Mouse (Mus musculus): Measurements from ENCODE around the gene Tmem88. TPM values are rescaled to one million over a fixed set of nuclear protein-coding genes. Genes with fewer than 3 reads are reported as not detected.

Gene Tmem88
- polyA plus RNA-seq, 1 experiment from 2014 or later: 15.4 TPM

GRCm38 (mm10) chr11:69408541-69409377 lies 10.7 kb upstream of the Tmem88 start:
- H3K27me3 ChIP-seq (replicated peaks): no peaks in the 10 kb centered on the region
- H3K4me3 ChIP-seq: peak overlapping the region; percentile 72
- ATAC-seq: peak; percentile 84
- peaks cover 44% of the 10 kb centered on the region for H3K36me3 ChIP-seq
- peak overlapping the region; percentile 100 for H3K4me2 ChIP-seq
- H3K27ac ChIP-seq: peak overlapping the region; percentile 94
- under 1% methylated on average over 33 of the region's 33 CpGs for WGBS (ENCODE audit: insufficient replicate concordance)
- H3K4me1 ChIP-seq: peaks cover 54% of the 10 kb centered on the region
- H3K9ac ChIP-seq: peak overlapping the region; percentile 82
- H3K9me3 ChIP-seq (replicated peaks): no peaks in the 10 kb centered on the region

GRCm38 (mm10) chr11:69407724-69408004 lies 9.6 kb upstream of the Tmem88 start:
- H3K27me3 ChIP-seq (replicated peaks): no peaks in the 10 kb centered on the region
- H3K9ac ChIP-seq: peak overlapping the region; percentile 64
- peak overlapping the region; percentile 100 for H3K4me2 ChIP-seq
- no peaks in the 10 kb centered on the region for H3K9me3 ChIP-seq (replicated peaks)
- ATAC-seq: no peak
- H3K27ac ChIP-seq: 0 out of 2 replicates have a peak overlapping the region, but pooled peaks have one; percentile 94
- WGBS (ENCODE audit: insufficient replicate concordance): 80% methylated on average over 4 of the region's 4 CpGs
- H3K36me3 ChIP-seq: peaks cover 55% of the 10 kb centered on the region
- H3K4me3 ChIP-seq: peak overlapping the region; percentile 72
- peaks cover 43% of the 10 kb centered on the region for H3K4me1 ChIP-seq

- no peak overlapping the region for H3K4me3 ChIP-seq
- H3K9me3 ChIP-seq (replicated peaks): no peaks in the 10 kb centered on the region
- no peak overlapping the region for H3K27ac ChIP-seq
- no peaks in the 10 kb centered on the region for H3K27me3 ChIP-seq (replicated peaks)
- H3K9ac ChIP-seq: no peak overlapping the region
- peaks cover 37% of the 10 kb centered on the region for H3K4me1 ChIP-seq
- ATAC-seq: no peak
- 0 out of 2 replicates have a peak overlapping the region, but pooled peaks have one; percentile 1 for H3K4me2 ChIP-seq
- H3K36me3 ChIP-seq: peaks cover 59% of the 10 kb centered on the region
- WGBS (ENCODE audit: insufficient replicate concordance): 83% methylated on average over 16 of the region's 16 CpGs
Observed at GRCm38 (mm10) chr11:69406867-69407723, 9.1 kb upstream of the Tmem88 start.

GRCm38 (mm10) chr11:69406282-69406681 lies 8.2 kb upstream of the Tmem88 start:
- H3K4me2 ChIP-seq: no peak overlapping the region
- 88% methylated on average over 19 of the region's 19 CpGs for WGBS (ENCODE audit: insufficient replicate concordance)
- H3K4me1 ChIP-seq: peaks cover 35% of the 10 kb centered on the region
- ATAC-seq: no peak
- no peak overlapping the region for H3K4me3 ChIP-seq
- H3K27ac ChIP-seq: no peak overlapping the region
- peaks cover 67% of the 10 kb centered on the region for H3K36me3 ChIP-seq
- no peaks in the 10 kb centered on the region for H3K27me3 ChIP-seq (replicated peaks)
- no peak overlapping the region for H3K9ac ChIP-seq
- H3K9me3 ChIP-seq (replicated peaks): no peaks in the 10 kb centered on the region

- no peak overlapping the region for H3K4me2 ChIP-seq
- WGBS (ENCODE audit: insufficient replicate concordance): 83% methylated on average over 24 of the region's 24 CpGs
- peaks cover 74% of the 10 kb centered on the region for H3K36me3 ChIP-seq
- no peaks in the 10 kb centered on the region for H3K9me3 ChIP-seq (replicated peaks)
- H3K9ac ChIP-seq: no peak overlapping the region
- peaks cover 36% of the 10 kb centered on the region for H3K4me1 ChIP-seq
- H3K27me3 ChIP-seq (replicated peaks): no peaks in the 10 kb centered on the region
- no peak overlapping the region for H3K4me3 ChIP-seq
- ATAC-seq: no peak
- no peak overlapping the region for H3K27ac ChIP-seq
Observed at GRCm38 (mm10) chr11:69405397-69406200, 7.6 kb upstream of the Tmem88 start.

GRCm38 (mm10) chr11:69404595-69405396 lies 6.8 kb upstream of the Tmem88 start:
- Histone ChIP-seq H3K27ac (no peak overlapping the region), H3K9ac (no peak overlapping the region), H3K36me3 (peaks cover 82% of the 10 kb centered on the region), H3K27me3 (replicated peaks) (peaks cover 5% of the 10 kb centered on the region; the same call in 1 of the 2 replicates), H3K4me2 (no peak overlapping the region), H3K4me3 (no peak overlapping the region), H3K9me3 (replicated peaks) (no peaks in the 10 kb centered on the region), H3K4me1 (peaks cover 38% of the 10 kb centered on the region)
- 88% methylated on average over 24 of the region's 24 CpGs for WGBS (ENCODE audit: insufficient replicate concordance)
- ATAC-seq: no peak

- 89% methylated on average over 37 of the region's 38 CpGs for WGBS (ENCODE audit: insufficient replicate concordance)
- Histone ChIP-seq H3K4me2 (no peak overlapping the region), H3K4me1 (peaks cover 36% of the 10 kb centered on the region), H3K27ac (no peak overlapping the region), H3K27me3 (replicated peaks) (peaks cover 8% of the 10 kb centered on the region; the same call in 1 of the 2 replicates), H3K9me3 (replicated peaks) (no peaks in the 10 kb centered on the region), H3K9ac (no peak overlapping the region), H3K4me3 (no peak overlapping the region), H3K36me3 (peaks cover 88% of the 10 kb centered on the region)
- no peak for ATAC-seq
Observed at GRCm38 (mm10) chr11:69403691-69404594, 5.9 kb upstream of the Tmem88 start.

- Histone ChIP-seq H3K9ac (no peak overlapping the region), H3K4me2 (no peak overlapping the region), H3K27ac (no peak overlapping the region), H3K9me3 (replicated peaks) (no peaks in the 10 kb centered on the region), H3K27me3 (replicated peaks) (peaks cover 8% of the 10 kb centered on the region; the same call in 1 of the 2 replicates), H3K4me3 (no peak overlapping the region), H3K4me1 (peaks cover 39% of the 10 kb centered on the region), H3K36me3 (peaks cover 76% of the 10 kb centered on the region)
- WGBS (ENCODE audit: insufficient replicate concordance): 76% methylated on average over 12 of the region's 12 CpGs
- no peak for ATAC-seq
Observed at GRCm38 (mm10) chr11:69401987-69402386, 4.0 kb upstream of the Tmem88 start.

- Histone ChIP-seq H3K27me3 (replicated peaks) (peaks cover 8% of the 10 kb centered on the region; the same call in 1 of the 2 replicates), H3K4me3 (no peak overlapping the region), H3K36me3 (peaks cover 68% of the 10 kb centered on the region), H3K27ac (no peak overlapping the region), H3K4me1 (peaks cover 44% of the 10 kb centered on the region), H3K9ac (no peak overlapping the region), H3K9me3 (replicated peaks) (no peaks in the 10 kb centered on the region), H3K4me2 (peak overlapping the region; percentile 36; the same call in 1 of the 2 replicates)
- ATAC-seq: peak; percentile 72
- WGBS (ENCODE audit: insufficient replicate concordance): 27% methylated on average over 22 of the region's 22 CpGs
Observed at GRCm38 (mm10) chr11:69401210-69401637, 3.2 kb upstream of the Tmem88 start.

- Histone ChIP-seq H3K4me3 (no peak overlapping the region), H3K36me3 (peaks cover 59% of the 10 kb centered on the region), H3K9ac (no peak overlapping the region), H3K27me3 (replicated peaks) (peaks cover 8% of the 10 kb centered on the region; the same call in 1 of the 2 replicates), H3K4me2 (peak overlapping the region; percentile 44), H3K4me1 (peaks cover 46% of the 10 kb centered on the region), H3K27ac (no peak overlapping the region), H3K9me3 (replicated peaks) (no peaks in the 10 kb centered on the region)
- 80% methylated on average over 25 of the region's 25 CpGs for WGBS (ENCODE audit: insufficient replicate concordance)
- no peak for ATAC-seq
Observed at GRCm38 (mm10) chr11:69400083-69400850, 2.2 kb upstream of the Tmem88 start.
